Mouse (Mus musculus): ENCODE measurements around the gene Stard5. TPM values are rescaled to one million over a fixed set of nuclear protein-coding genes. Genes with fewer than 3 reads are reported as not detected.

Stard5 gene
- polyA plus RNA-seq, 1 experiment from 2014 or later: 9.0 TPM

DNA sequence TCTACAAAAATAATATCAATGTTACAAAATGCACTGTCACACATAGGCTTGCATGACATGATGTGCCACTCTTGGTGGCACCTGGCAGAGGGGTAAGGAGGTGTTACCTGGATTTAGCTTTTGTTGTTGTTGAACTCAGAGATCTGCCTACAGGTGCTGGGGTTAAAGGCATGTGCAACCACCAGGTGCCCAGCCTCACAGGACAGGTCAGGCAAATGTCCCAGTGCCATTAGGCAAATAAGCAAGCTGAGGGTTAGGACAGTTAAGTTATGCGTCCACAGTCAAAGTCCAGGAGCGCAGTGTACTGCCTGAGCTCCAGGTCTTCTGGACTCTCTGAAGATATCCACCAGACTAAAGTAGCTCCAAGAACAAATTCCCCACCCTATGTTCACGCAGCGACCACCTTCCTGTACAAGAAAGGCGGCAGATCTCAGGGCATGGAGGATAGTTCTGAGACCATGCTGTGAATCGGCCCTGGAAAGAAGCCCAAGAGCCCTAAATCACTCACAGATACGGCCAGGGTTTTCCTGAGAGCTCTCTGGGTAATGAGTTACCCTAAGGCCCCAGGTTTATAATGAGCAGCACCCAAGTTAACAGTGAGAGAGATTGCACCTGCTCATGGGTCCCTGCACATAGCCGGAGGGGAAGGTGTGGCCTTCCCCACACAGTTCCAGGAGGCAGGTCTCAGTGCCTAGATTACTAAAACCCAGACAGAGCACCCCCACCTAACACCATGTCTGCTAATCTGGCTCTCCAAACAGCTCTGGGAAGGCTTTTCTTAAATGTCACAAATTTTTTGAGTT is 6.2 kb downstream of the Stard5 start:
- H3K36me3 ChIP-seq: peaks cover 6% of the 10 kb centered on the region; the same call in 1 of the 2 replicates
- no peaks in the 10 kb centered on the region for H3K9me3 ChIP-seq
- 94% methylated on average over 8 of the region's 8 CpGs for whole genome bisulfite sequencing
- no peak overlapping the region for H3K4me3 ChIP-seq (replicated peaks)
- no peaks in the 10 kb centered on the region for H3K27me3 ChIP-seq
- H3K4me2 ChIP-seq (replicated peaks): no peak overlapping the region
- H3K27ac ChIP-seq: no peak overlapping the region
- ATAC-seq: no peak
- peaks cover 15% of the 10 kb centered on the region for H3K4me1 ChIP-seq (replicated peaks)
- H3K9ac ChIP-seq (replicated peaks): no peak overlapping the region

DNA sequence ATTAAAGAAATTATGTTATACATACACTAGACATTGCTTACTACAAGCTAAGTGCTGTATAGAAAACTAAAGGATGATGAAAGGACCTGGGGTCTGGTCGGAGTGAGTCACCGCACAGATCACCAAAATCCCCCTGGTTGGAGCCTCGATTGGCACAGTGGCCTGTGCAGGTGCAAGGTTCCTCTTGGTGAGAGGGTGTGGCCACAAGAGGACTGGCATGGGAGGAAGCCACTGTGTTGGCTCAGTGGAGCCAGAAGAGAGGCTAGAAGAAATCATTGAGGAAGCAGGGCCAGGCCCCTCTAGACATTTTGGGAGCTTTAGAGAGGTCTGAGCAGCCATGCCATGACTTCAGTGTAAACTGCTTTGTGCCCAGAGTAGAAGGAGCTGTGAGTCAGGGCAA is 7.3 kb downstream of the Stard5 start:
- Histone ChIP-seq H3K4me1 (replicated peaks) (peaks cover 9% of the 10 kb centered on the region), H3K27me3 (no peaks in the 10 kb centered on the region), H3K4me2 (replicated peaks) (no peak overlapping the region), H3K36me3 (peaks cover 6% of the 10 kb centered on the region; the same call in 1 of the 2 replicates), H3K4me3 (replicated peaks) (no peak overlapping the region), H3K9me3 (no peaks in the 10 kb centered on the region), H3K27ac (no peak overlapping the region), H3K9ac (replicated peaks) (no peak overlapping the region)
- ATAC-seq: no peak
- WGBS: 88% methylated on average over 3 of the region's 3 CpGs

DNA sequence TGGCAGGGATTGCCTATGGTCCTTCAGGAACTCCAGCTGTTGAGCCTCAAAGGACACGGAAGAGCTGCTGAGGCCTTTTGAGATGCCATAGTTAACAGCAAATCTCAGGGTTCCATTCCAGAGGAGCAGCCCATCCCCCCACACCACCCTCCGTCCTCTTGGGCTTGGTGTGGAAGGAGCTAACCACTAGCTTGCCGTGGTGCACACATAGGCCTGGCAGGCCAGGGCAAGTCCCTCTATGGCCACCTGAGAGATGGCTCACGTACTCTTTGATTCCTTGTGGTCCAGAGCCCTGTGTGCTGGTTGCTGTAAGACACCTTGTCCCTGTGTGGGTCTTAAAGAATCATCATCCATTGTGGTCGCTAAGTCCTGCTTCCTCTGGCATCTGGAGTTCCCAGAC is 8.8 kb downstream of the Stard5 start:
- Histone ChIP-seq H3K4me2 (replicated peaks) (no peak overlapping the region), H3K9ac (replicated peaks) (no peak overlapping the region), H3K27me3 (no peaks in the 10 kb centered on the region), H3K36me3 (peaks cover 6% of the 10 kb centered on the region; the same call in 1 of the 2 replicates), H3K4me1 (replicated peaks) (peaks cover 9% of the 10 kb centered on the region), H3K9me3 (no peaks in the 10 kb centered on the region), H3K27ac (no peak overlapping the region), H3K4me3 (replicated peaks) (no peak overlapping the region)
- WGBS: 93% methylated on average over 5 of the region's 5 CpGs
- ATAC-seq: no peak

DNA sequence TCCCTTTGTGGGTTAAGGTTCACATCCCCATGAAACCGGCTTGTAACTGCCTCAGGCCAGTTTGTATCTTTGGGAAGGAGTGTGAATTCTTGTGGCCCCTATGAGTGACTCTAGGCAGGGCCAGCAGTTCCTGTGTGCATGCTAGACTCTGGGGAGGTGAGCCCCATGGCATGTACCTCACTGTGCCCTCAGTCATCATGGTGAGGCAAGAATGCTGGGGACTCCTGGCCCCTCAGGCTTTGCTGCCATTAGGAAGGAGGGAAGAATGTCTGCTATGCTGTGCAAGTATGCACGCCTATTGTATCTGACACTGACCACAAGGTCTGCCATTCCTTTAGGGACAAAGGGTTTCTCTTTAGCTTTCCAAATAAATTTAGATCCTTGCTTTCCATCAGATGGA is 9.4 kb downstream of the Stard5 start:
- Histone ChIP-seq H3K36me3 (peaks cover 6% of the 10 kb centered on the region; the same call in 1 of the 2 replicates), H3K4me2 (replicated peaks) (no peak overlapping the region), H3K27ac (no peak overlapping the region), H3K9me3 (no peaks in the 10 kb centered on the region), H3K4me1 (replicated peaks) (peaks cover 5% of the 10 kb centered on the region; the same call in 1 of the 2 replicates), H3K27me3 (no peaks in the 10 kb centered on the region), H3K9ac (replicated peaks) (no peak overlapping the region), H3K4me3 (replicated peaks) (no peak overlapping the region)
- ATAC-seq: no peak
- 66% methylated on average over 2 of the region's 2 CpGs for WGBS

DNA sequence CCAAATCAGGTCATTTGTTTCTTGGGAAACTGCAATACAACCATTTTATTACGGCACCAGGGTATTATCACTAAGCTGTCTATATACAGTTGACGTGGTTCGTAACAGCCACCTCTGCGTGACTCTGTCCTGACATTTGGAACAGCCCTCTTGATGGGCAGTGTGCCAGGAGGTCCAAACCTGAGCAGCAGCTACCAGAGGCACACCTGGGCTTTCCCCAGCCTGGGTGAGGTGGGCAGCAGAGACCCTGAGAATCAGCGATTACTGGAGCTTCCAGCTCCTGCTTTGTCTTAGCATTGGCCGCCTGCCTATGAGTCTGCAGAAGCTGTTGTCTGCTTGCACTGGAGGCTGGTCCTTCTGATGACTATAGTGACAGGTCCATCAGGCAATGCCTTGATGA is 11.8 kb downstream of the Stard5 start:
- no peak overlapping the region for H3K9ac ChIP-seq (replicated peaks)
- no peak for ATAC-seq

DNA sequence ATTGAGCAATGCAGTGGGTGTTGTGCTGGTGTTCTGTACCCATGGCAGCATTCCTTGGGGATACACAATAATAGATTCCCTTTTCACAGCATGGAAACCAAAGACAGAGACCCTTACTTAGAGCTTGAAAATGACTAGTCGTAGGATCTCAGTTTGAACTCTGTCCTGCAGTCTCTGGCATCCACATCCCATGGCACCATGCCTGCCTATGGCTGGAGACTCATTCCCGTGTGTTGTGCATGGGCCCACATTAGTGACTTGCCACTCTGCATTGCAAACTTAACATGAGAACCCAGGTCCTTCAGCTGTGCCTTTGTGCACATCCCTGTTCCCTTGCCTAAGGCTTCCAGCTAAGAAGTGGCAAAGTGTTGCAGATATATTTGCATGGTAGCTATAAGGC is 13.0 kb downstream of the Stard5 start:
- Histone ChIP-seq H3K27me3 (no peaks in the 10 kb centered on the region), H3K4me1 (replicated peaks) (peaks cover 5% of the 10 kb centered on the region; the same call in 1 of the 2 replicates), H3K27ac (no peak overlapping the region), H3K9me3 (no peaks in the 10 kb centered on the region), H3K36me3 (peaks cover 2% of the 10 kb centered on the region; the same call in 1 of the 2 replicates), H3K9ac (replicated peaks) (no peak overlapping the region), H3K4me2 (replicated peaks) (no peak overlapping the region), H3K4me3 (replicated peaks) (no peak overlapping the region)
- 91% methylated on average over 2 of the region's 2 CpGs for WGBS
- ATAC-seq: no peak

More for the DNA sequence above, 11.8 kb downstream of the Stard5 start:
- 88% methylated on average over 6 of the region's 6 CpGs for WGBS
- no peak overlapping the region for H3K27ac ChIP-seq
- H3K9me3 ChIP-seq: no peaks in the 10 kb centered on the region
- H3K27me3 ChIP-seq: no peaks in the 10 kb centered on the region
- H3K4me2 ChIP-seq (replicated peaks): no peak overlapping the region
- H3K36me3 ChIP-seq: peaks cover 2% of the 10 kb centered on the region; the same call in 1 of the 2 replicates
- H3K4me1 ChIP-seq (replicated peaks): peaks cover 5% of the 10 kb centered on the region; the same call in 1 of the 2 replicates
- no peak overlapping the region for H3K4me3 ChIP-seq (replicated peaks)

DNA sequence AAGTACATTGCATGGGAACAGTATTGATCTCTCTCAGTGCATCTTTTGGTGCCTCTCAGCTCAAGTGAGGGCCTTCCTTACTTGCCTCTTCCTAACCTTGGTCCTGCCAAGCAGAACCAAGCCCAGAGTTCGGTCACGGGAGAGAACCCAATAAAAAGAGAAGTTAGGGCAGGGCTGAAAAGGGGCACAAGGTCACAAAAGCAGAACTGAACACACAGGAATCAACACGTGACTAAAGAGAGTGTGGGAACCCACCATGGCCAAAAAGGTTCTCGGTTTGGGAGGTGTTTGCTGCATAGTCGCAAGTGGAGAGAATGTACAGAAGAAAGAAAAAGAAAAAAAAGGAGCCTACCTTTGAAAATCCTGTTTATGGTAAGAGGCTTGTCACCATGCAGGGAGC is 13.7 kb downstream of the Stard5 start:
- Histone ChIP-seq H3K4me2 (replicated peaks) (no peak overlapping the region), H3K4me3 (replicated peaks) (no peak overlapping the region), H3K27me3 (no peaks in the 10 kb centered on the region), H3K36me3 (no peaks in the 10 kb centered on the region; the same call in 1 of the 2 replicates), H3K27ac (no peak overlapping the region), H3K4me1 (replicated peaks) (peaks cover 5% of the 10 kb centered on the region; the same call in 1 of the 2 replicates), H3K9ac (replicated peaks) (no peak overlapping the region), H3K9me3 (no peaks in the 10 kb centered on the region)
- no peak for ATAC-seq
- WGBS: 79% methylated on average over 5 of the region's 5 CpGs

DNA sequence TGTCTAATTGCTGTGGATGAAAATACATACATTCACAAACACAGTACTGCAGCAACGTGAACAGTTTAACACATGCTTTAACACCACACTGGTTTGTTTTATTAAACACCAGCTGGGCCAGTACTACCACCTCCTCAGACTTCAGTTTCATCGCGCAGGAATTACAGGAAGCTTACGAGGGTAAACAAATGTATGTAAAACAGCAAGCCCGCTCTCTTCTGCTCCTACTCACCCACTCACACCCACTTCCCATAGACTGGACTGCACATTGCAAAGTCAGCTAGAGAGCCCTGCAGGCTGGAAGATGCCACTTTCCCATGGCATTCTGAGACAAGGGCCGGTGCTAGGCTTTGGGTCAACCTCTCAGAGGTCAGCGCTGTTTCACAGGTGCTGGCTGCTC is 17.0 kb downstream of the Stard5 start:
- no peak for ATAC-seq
- H3K4me3 ChIP-seq (replicated peaks): no peak overlapping the region
- no peaks in the 10 kb centered on the region for H3K4me1 ChIP-seq (replicated peaks)
- H3K36me3 ChIP-seq: no peaks in the 10 kb centered on the region
- no peaks in the 10 kb centered on the region for H3K9me3 ChIP-seq
- H3K9ac ChIP-seq (replicated peaks): no peak overlapping the region
- no peak overlapping the region for H3K4me2 ChIP-seq (replicated peaks)
- H3K27me3 ChIP-seq: no peaks in the 10 kb centered on the region
- no peak overlapping the region for H3K27ac ChIP-seq
- WGBS: 86% methylated on average over 7 of the region's 7 CpGs

DNA sequence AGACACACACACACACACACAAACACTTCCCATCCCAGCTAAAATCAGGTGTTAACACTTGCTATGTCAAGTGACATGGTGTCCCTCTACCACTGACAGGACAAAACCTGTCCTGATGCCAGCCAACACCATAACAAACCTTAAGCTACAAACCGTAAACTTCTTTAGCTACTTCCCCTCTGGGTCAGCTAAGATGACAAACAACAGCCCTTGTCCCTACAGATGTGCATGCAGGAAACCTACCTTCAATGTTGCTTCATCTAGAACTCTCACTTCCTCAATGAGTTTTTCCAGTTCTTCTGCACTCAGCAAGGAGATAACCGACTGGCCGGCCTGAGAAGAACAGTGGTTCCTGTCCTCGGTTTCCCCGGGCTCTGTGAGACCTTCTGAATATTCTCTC is 18.9 kb downstream of the Stard5 start:
- 91% methylated on average over 5 of the region's 5 CpGs for WGBS
- H3K36me3 ChIP-seq: no peaks in the 10 kb centered on the region

DNA sequence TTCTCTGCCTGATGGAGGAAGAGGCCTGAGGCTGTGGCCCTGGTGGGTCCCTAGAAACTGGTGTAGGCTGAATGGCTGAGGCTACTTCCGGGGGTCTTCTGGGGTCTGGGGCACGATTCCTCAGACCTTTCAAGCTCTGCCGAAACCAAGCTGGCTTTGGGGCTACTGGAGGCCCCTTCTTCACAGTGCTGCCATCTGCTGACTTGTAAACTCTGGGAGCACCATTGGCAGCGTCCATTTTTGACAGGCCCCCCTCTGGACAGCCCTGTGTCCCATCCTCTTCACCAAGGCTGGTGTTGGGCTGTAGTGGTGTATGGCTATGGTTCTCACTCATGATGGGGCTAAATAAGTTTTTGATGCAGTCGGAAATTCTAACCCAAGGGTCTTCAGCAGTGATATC is 20.7 kb downstream of the Stard5 start:
- H3K4me2 ChIP-seq (replicated peaks): no peak overlapping the region
- WGBS: 80% methylated on average over 5 of the region's 5 CpGs
- no peak overlapping the region for H3K27ac ChIP-seq
- no peak for ATAC-seq
- H3K9ac ChIP-seq (replicated peaks): no peak overlapping the region
- H3K4me1 ChIP-seq (replicated peaks): no peaks in the 10 kb centered on the region
- no peaks in the 10 kb centered on the region for H3K36me3 ChIP-seq
- no peaks in the 10 kb centered on the region for H3K27me3 ChIP-seq
- no peak overlapping the region for H3K4me3 ChIP-seq (replicated peaks)
- H3K9me3 ChIP-seq: no peaks in the 10 kb centered on the region

More for the DNA sequence above, 18.9 kb downstream of the Stard5 start:
- H3K27me3 ChIP-seq: no peaks in the 10 kb centered on the region
- H3K9ac ChIP-seq (replicated peaks): no peak overlapping the region
- no peak overlapping the region for H3K4me2 ChIP-seq (replicated peaks)
- no peak for ATAC-seq
- no peaks in the 10 kb centered on the region for H3K9me3 ChIP-seq
- H3K4me1 ChIP-seq (replicated peaks): no peaks in the 10 kb centered on the region
- H3K4me3 ChIP-seq (replicated peaks): no peak overlapping the region
- H3K27ac ChIP-seq: no peak overlapping the region

DNA sequence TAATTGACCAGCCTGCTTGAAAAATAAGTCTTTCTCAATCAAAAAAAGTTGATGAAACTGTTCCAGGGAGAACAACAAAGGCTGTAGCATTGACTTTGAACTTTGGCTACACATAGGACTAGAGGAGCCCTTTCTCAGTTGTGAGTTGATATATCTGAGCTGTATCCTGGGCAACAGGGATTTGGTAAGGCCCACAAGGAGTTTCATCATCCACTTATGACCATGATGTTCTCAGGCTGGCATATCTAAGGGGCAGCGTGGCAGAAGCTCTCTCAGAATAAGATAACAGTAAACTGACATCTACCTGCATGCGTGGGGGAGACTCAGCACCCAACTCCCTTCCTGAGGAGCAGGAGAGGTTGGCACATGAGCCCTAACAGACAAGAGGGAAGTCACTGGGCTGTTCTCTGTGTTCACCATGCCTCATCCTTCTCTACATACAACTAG is 21.9 kb downstream of the Stard5 start:
- Histone ChIP-seq H3K9ac (replicated peaks) (no peak overlapping the region), H3K27me3 (no peaks in the 10 kb centered on the region), H3K4me1 (replicated peaks) (no peaks in the 10 kb centered on the region), H3K4me3 (replicated peaks) (no peak overlapping the region), H3K9me3 (no peaks in the 10 kb centered on the region), H3K4me2 (replicated peaks) (no peak overlapping the region), H3K27ac (no peak overlapping the region), H3K36me3 (no peaks in the 10 kb centered on the region)
- ATAC-seq: no peak
- 91% methylated on average over 2 of the region's 2 CpGs for WGBS

DNA sequence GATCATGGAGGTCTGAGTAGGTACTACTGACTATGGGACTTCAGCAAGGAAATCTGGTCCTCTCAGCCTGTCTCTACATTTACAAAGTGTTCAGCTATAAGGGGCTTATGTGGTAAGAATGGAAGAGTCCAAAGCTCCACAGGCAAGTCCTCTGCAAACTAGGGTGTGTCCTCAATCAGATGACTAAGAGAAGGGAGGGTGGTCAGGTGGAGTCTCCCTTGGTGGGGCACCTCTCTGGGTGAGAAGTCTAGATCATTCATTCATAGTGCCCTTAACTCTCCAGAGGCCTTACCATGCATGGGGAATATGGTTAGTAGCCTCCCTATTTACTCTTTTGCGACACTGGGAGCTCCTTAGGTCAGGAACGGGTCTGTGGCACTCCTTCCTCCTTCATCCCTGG is 22.4 kb downstream of the Stard5 start:
- H3K4me2 ChIP-seq (replicated peaks): no peak overlapping the region
- no peaks in the 10 kb centered on the region for H3K36me3 ChIP-seq
- 91% methylated on average over 2 of the region's 2 CpGs for WGBS
- no peak overlapping the region for H3K4me3 ChIP-seq (replicated peaks)
- no peak overlapping the region for H3K9ac ChIP-seq (replicated peaks)
- no peaks in the 10 kb centered on the region for H3K4me1 ChIP-seq (replicated peaks)
- H3K9me3 ChIP-seq: no peaks in the 10 kb centered on the region
- no peak for ATAC-seq
- no peaks in the 10 kb centered on the region for H3K27me3 ChIP-seq
- H3K27ac ChIP-seq: no peak overlapping the region
